Mouse (Mus musculus) adrenal gland, postnatal 14 days (tissue): ENCODE measurements at regions not wholly inside any gene's neighbourhood (a gene's known extent, or its start where the extent isn't known, plus 50 kb on each side); places are given as distances from the start of the nearest gene placed in this dataset.

Experiments used
- DNase-seq: peaks from one replicate; pipeline ENCODE4 v3.0.0; 2021; ENCODE audit warnings: mixed read lengths

- no peak for DNase-seq
Measured at GRCm38 (mm10) chr14:67181586-67181985, 1172.6 kb upstream of the Gulo start.

- DNase-seq = no peak
Measured at GRCm38 (mm10) chr14:67179549-67179948, 1170.5 kb upstream of the Gulo start.

- no peak for DNase-seq
Measured at GRCm38 (mm10) chr14:67178329-67179039, 1169.5 kb upstream of the Gulo start.

- no peak for DNase-seq
Measured at GRCm38 (mm10) chr14:67176672-67177071, 1167.7 kb upstream of the Gulo start.

- DNase-seq = no peak
Measured at GRCm38 (mm10) chr14:67176100-67176499, 1167.1 kb upstream of the Gulo start.

GRCm38 (mm10) chr14:67174929-67175328 is 1165.9 kb upstream of the Gulo start:
- DNase-seq = no peak

- DNase-seq = no peak
Measured at GRCm38 (mm10) chr14:67170801-67171200, 1161.8 kb upstream of the Gulo start.

GRCm38 (mm10) chr14:67170248-67170647 is 1161.2 kb upstream of the Gulo start:
- DNase-seq = no peak

- no peak for DNase-seq
Measured at GRCm38 (mm10) chr14:67169201-67169600, 1160.2 kb upstream of the Gulo start.

GRCm38 (mm10) chr14:67159996-67160395 is 1151.0 kb upstream of the Gulo start:
- DNase-seq = no peak

GRCm38 (mm10) chr14:67158867-67159266 is 1149.9 kb upstream of the Gulo start:
- no peak for DNase-seq

- peak; percentile 34 for DNase-seq
Measured at GRCm38 (mm10) chr14:67156366-67156765, 1147.4 kb upstream of the Gulo start.

- peak; percentile 66 for DNase-seq
Measured at GRCm38 (mm10) chr14:67153621-67154020, 1144.6 kb upstream of the Gulo start.

GRCm38 (mm10) chr14:67149961-67150471 is 1141.0 kb upstream of the Gulo start:
- DNase-seq = peak; percentile 69

- no peak for DNase-seq
Measured at GRCm38 (mm10) chr14:67149091-67149490, 1140.1 kb upstream of the Gulo start.

- no peak for DNase-seq
Measured at GRCm38 (mm10) chr14:67146602-67147001, 1137.6 kb upstream of the Gulo start.

- DNase-seq = peak; percentile 74
Measured at GRCm38 (mm10) chr14:67145046-67145445, 1136.0 kb upstream of the Gulo start.

- no peak for DNase-seq
Measured at GRCm38 (mm10) chr14:67144461-67144985, 1135.5 kb upstream of the Gulo start.

- DNase-seq = no peak
Measured at GRCm38 (mm10) chr14:67143826-67144225, 1134.8 kb upstream of the Gulo start.

GRCm38 (mm10) chr14:67142556-67143250 is 1133.7 kb upstream of the Gulo start:
- DNase-seq = no peak

- peak; percentile 74 for DNase-seq
Measured at GRCm38 (mm10) chr14:67141581-67142441, 1132.8 kb upstream of the Gulo start.

- no peak for DNase-seq
Measured at GRCm38 (mm10) chr14:67141151-67141550, 1132.1 kb upstream of the Gulo start.
